Mouse (Mus musculus) heart, postnatal 0 days (tissue): ENCODE measurements at regions not wholly inside any gene's neighbourhood (a gene's known extent, or its start where the extent isn't known, plus 50 kb on each side); places are given as distances from the start of the nearest gene placed in this dataset.

ENCODE experiments used
- CTCF ChIP-seq: IDR thresholded peaks from 2 replicates; pipeline ENCODE4 v1.5.1; 2016; ENCODE audit warnings: antibody characterized with exemption, control low read depth, low read depth
- EP300 ChIP-seq: IDR thresholded peaks from 2 replicates; pipeline ENCODE4 v1.6.1; 2016; ENCODE audit warnings: antibody characterized with exemption, low read depth

- TF ChIP-seq CTCF, result no peak
- TF ChIP-seq EP300, result no peak
Observed at GRCm38 (mm10) chr4:27856086-27856485, 956.8 kb upstream of the Epha7 start.
